Mouse (Mus musculus) heart, embryonic 15.5 days (tissue): ENCODE measurements around the gene Pitpnm3. TPM values are rescaled to one million over a fixed set of nuclear protein-coding genes. Genes with fewer than 3 reads are reported as not detected.

Experiments used
- ATAC-seq: fragments of 200-750 bp; cut with Nextera tagmentation; replicated peaks from 2 replicates; pipeline ENCODE4 v1.8.0; 2017; ENCODE audit warnings: low read depth, moderate TSS enrichment; ENCODE audit not compliant: insufficient number of reproducible peaks, insufficient read depth, low FRiP score
- H3K27ac ChIP-seq: fragments of 300-500 bp; sonication (generic); 2 replicates; pipeline ENCODE4 v1.5.1; 2015; ENCODE audit warnings: mild to moderate bottlenecking, inconsistent platforms
- H3K27me3 ChIP-seq: fragments of 300-500 bp; sonication (generic); 2 replicates; pipeline ENCODE4 v1.6.1; 2015; ENCODE audit warnings: inconsistent platforms
- H3K36me3 ChIP-seq: fragments of 300-500 bp; sonication (generic); 2 replicates; pipeline ENCODE4 v1.6.1; 2015; ENCODE audit warnings: mild to moderate bottlenecking, inconsistent platforms
- H3K4me1 ChIP-seq: fragments of 300-500 bp; sonication (generic); replicated peaks from 2 replicates; pipeline ENCODE4 v1.6.1; 2015; ENCODE audit warnings: inconsistent platforms
- H3K4me2 ChIP-seq: fragments of 300-500 bp; sonication (generic); 2 replicates; pipeline ENCODE4 v1.6.1; 2015; ENCODE audit warnings: inconsistent platforms, mild to moderate bottlenecking, moderate library complexity
- H3K4me3 ChIP-seq: fragments of 300-500 bp; sonication (generic); 2 replicates; pipeline ENCODE4 v1.5.1; 2015; ENCODE audit warnings: mild to moderate bottlenecking, inconsistent platforms
- H3K9ac ChIP-seq: fragments of 300-500 bp; sonication (generic); 2 replicates; pipeline ENCODE4 v1.6.1; 2015; ENCODE audit warnings: mild to moderate bottlenecking, inconsistent platforms
- H3K9me3 ChIP-seq: fragments of 300-500 bp; sonication (generic); replicated peaks from 2 replicates; pipeline ENCODE4 v1.6.1; 2016; ENCODE audit warnings: inconsistent platforms
- WGBS: fragments of 180-500 bp; shearing (Covaris S2); methylation state at CpG from one replicate; pipeline ENCODE4 v1.1.7; 2015; ENCODE audit warnings: mixed read lengths; 5-methylcytosine and 5-hydroxymethylcytosine counted together
- polyA plus RNA-seq: library from polyadenylated mRNA; unstranded; fragments of >200 nt; fragmentation: Nextera tagmentation; extraction: Ambion mirVana; gene quantifications from 2 replicates; pipeline ENCODE4 v1.2.1, GENCODE M21; 2015

The Pitpnm3 gene
- polyA plus RNA-seq, 1 experiment from 2014 or later: 0.21 TPM

GRCm38 (mm10) chr11:72066330-72066729 is 69.2 kb downstream of the Pitpnm3 start:
- WGBS: 42% methylated on average over 6 of the region's 6 CpGs
- ATAC-seq: no peak
- peaks cover 15% of the 10 kb centered on the region for H3K9me3 ChIP-seq
- no peak overlapping the region for H3K4me2 ChIP-seq
- H3K36me3 ChIP-seq: no peaks in the 10 kb centered on the region
- no peak overlapping the region for H3K4me3 ChIP-seq
- H3K27me3 ChIP-seq: no peaks in the 10 kb centered on the region
- H3K4me1 ChIP-seq: no peaks in the 10 kb centered on the region; the same call in 1 of the 2 replicates
- no peak overlapping the region for H3K27ac ChIP-seq
- no peak overlapping the region for H3K9ac ChIP-seq

- no peak overlapping the region; the same call in 1 of the 2 replicates for H3K27ac ChIP-seq
- ATAC-seq: no peak
These were observed 70.5 kb downstream of the Pitpnm3 start for GRCm38 (mm10) chr11:72065103-72065502.

GRCm38 (mm10) chr11:72064414-72064813 is 71.2 kb downstream of the Pitpnm3 start:
- H3K9me3 ChIP-seq: peaks cover 15% of the 10 kb centered on the region
- no peak overlapping the region for H3K4me3 ChIP-seq
- peaks cover 5% of the 10 kb centered on the region; the same call in 1 of the 2 replicates for H3K27me3 ChIP-seq
- H3K27ac ChIP-seq: no peak overlapping the region
- no peaks in the 10 kb centered on the region for H3K36me3 ChIP-seq
- H3K4me1 ChIP-seq: no peaks in the 10 kb centered on the region; the same call in 1 of the 2 replicates
- no peak overlapping the region for H3K9ac ChIP-seq
- no peak for ATAC-seq
- 61% methylated on average over 6 of the region's 6 CpGs for WGBS
- no peak overlapping the region for H3K4me2 ChIP-seq

More at GRCm38 (mm10) chr11:72065103-72065502, 70.5 kb downstream of the Pitpnm3 start:
- Histone ChIP-seq H3K36me3 (no peaks in the 10 kb centered on the region), H3K4me3 (no peak overlapping the region), H3K27me3 (no peaks in the 10 kb centered on the region), H3K9me3 (peaks cover 15% of the 10 kb centered on the region), H3K4me1 (no peaks in the 10 kb centered on the region; the same call in 1 of the 2 replicates), H3K4me2 (no peak overlapping the region), H3K9ac (no peak overlapping the region)
- 68% methylated on average over 8 of the region's 8 CpGs for WGBS

- no peaks in the 10 kb centered on the region; the same call in 1 of the 2 replicates for H3K4me1 ChIP-seq
- no peak overlapping the region for H3K4me2 ChIP-seq
- H3K4me3 ChIP-seq: no peak overlapping the region
- 60% methylated on average over 13 of the region's 13 CpGs for WGBS
- no peak overlapping the region for H3K27ac ChIP-seq
- peaks cover 15% of the 10 kb centered on the region for H3K9me3 ChIP-seq
- no peak overlapping the region for H3K9ac ChIP-seq
- no peaks in the 10 kb centered on the region for H3K36me3 ChIP-seq
- H3K27me3 ChIP-seq: peaks cover 8% of the 10 kb centered on the region; the same call in 1 of the 2 replicates
- ATAC-seq: no peak
These were observed 74.4 kb downstream of the Pitpnm3 start for GRCm38 (mm10) chr11:72061093-72061620.

- Histone ChIP-seq H3K9me3 (peaks cover 15% of the 10 kb centered on the region), H3K4me1 (no peaks in the 10 kb centered on the region; the same call in 1 of the 2 replicates), H3K4me3 (no peak overlapping the region), H3K27ac (no peak overlapping the region), H3K36me3 (no peaks in the 10 kb centered on the region), H3K4me2 (no peak overlapping the region), H3K9ac (no peak overlapping the region), H3K27me3 (peaks cover 8% of the 10 kb centered on the region; the same call in 1 of the 2 replicates)
- 70% methylated on average over 9 of the region's 9 CpGs for WGBS
- ATAC-seq: no peak
These were observed 75.2 kb downstream of the Pitpnm3 start for GRCm38 (mm10) chr11:72060416-72060815.

GRCm38 (mm10) chr11:72057166-72057565 is 78.4 kb downstream of the Pitpnm3 start:
- no peak overlapping the region for H3K4me2 ChIP-seq
- no peaks in the 10 kb centered on the region for H3K9me3 ChIP-seq
- H3K27me3 ChIP-seq: peaks cover 15% of the 10 kb centered on the region; the same call in 1 of the 2 replicates
- no peak overlapping the region for H3K9ac ChIP-seq
- H3K36me3 ChIP-seq: no peaks in the 10 kb centered on the region
- 70% methylated on average over 3 of the region's 3 CpGs for WGBS
- H3K27ac ChIP-seq: no peak overlapping the region
- no peak for ATAC-seq
- no peak overlapping the region for H3K4me3 ChIP-seq
- H3K4me1 ChIP-seq: no peaks in the 10 kb centered on the region; the same call in 1 of the 2 replicates

- Histone ChIP-seq H3K27me3 (peaks cover 33% of the 10 kb centered on the region), H3K27ac (no peak overlapping the region), H3K9ac (no peak overlapping the region), H3K9me3 (no peaks in the 10 kb centered on the region), H3K36me3 (no peaks in the 10 kb centered on the region), H3K4me3 (no peak overlapping the region), H3K4me1 (peaks cover 14% of the 10 kb centered on the region), H3K4me2 (no peak overlapping the region)
- WGBS: 37% methylated on average over 2 of the region's 2 CpGs
- ATAC-seq: no peak
These were observed 80.4 kb downstream of the Pitpnm3 start for GRCm38 (mm10) chr11:72055176-72055575.

- Histone ChIP-seq H3K9me3 (no peaks in the 10 kb centered on the region), H3K27me3 (peaks cover 35% of the 10 kb centered on the region), H3K4me3 (no peak overlapping the region), H3K36me3 (no peaks in the 10 kb centered on the region), H3K4me1 (peaks cover 17% of the 10 kb centered on the region), H3K27ac (no peak overlapping the region), H3K4me2 (no peak overlapping the region), H3K9ac (no peak overlapping the region)
- 18% methylated on average over 5 of the region's 5 CpGs for WGBS
- ATAC-seq: no peak
These were observed 82.9 kb downstream of the Pitpnm3 start for GRCm38 (mm10) chr11:72052636-72053035.

- no peak overlapping the region for H3K4me2 ChIP-seq
- no peak for ATAC-seq
- H3K9ac ChIP-seq: no peak overlapping the region
- no peaks in the 10 kb centered on the region for H3K36me3 ChIP-seq
- H3K4me1 ChIP-seq: peaks cover 17% of the 10 kb centered on the region
- H3K4me3 ChIP-seq: no peak overlapping the region
- H3K27me3 ChIP-seq: peaks cover 35% of the 10 kb centered on the region
- no peak overlapping the region for H3K27ac ChIP-seq
- WGBS: 63% methylated on average over 3 of the region's 3 CpGs
- H3K9me3 ChIP-seq: no peaks in the 10 kb centered on the region
These were observed 83.4 kb downstream of the Pitpnm3 start for GRCm38 (mm10) chr11:72052221-72052620.

- Histone ChIP-seq H3K27me3 (peaks cover 35% of the 10 kb centered on the region), H3K27ac (no peak overlapping the region), H3K4me3 (peak overlapping the region; percentile 53), H3K4me1 (peaks cover 17% of the 10 kb centered on the region), H3K9me3 (no peaks in the 10 kb centered on the region), H3K36me3 (0 out of 2 replicates have a peak, but pooled peaks cover 5% of the 10 kb centered on the region), H3K4me2 (peak overlapping the region; percentile 90), H3K9ac (peak overlapping the region; percentile 56)
- 2% methylated on average over 45 of the region's 45 CpGs for WGBS
- no peak for ATAC-seq
These were observed 84.4 kb downstream of the Pitpnm3 start for GRCm38 (mm10) chr11:72050895-72051858.

- WGBS: 19% methylated on average over 14 of the region's 14 CpGs
- H3K9me3 ChIP-seq: no peaks in the 10 kb centered on the region
- H3K27me3 ChIP-seq: peaks cover 35% of the 10 kb centered on the region
- H3K9ac ChIP-seq: peak overlapping the region; percentile 56; the same call in 1 of the 2 replicates
- peaks cover 17% of the 10 kb centered on the region for H3K4me1 ChIP-seq
- ATAC-seq: no peak
- H3K27ac ChIP-seq: no peak overlapping the region
- H3K4me2 ChIP-seq: peak overlapping the region; percentile 90
- peak overlapping the region; percentile 53 for H3K4me3 ChIP-seq
- H3K36me3 ChIP-seq: 0 out of 2 replicates have a peak, but pooled peaks cover 8% of the 10 kb centered on the region
These were observed 85.2 kb downstream of the Pitpnm3 start for GRCm38 (mm10) chr11:72050168-72050894.
